Mouse (Mus musculus) ES-E14 (cell line): ENCODE data around the gene BC005624. TPM values are rescaled to one million over a fixed set of nuclear protein-coding genes. Genes with fewer than 3 reads are reported as not detected.

ENCODE experiments used
- DNase-seq: peaks from one replicate; pipeline ENCODE4 v3.0.0-alpha.2; 2013; ENCODE audit warnings: low read depth, low spot score
- H3K27ac ChIP-seq: 2 replicates; pipeline ENCODE4 v1.5.1; 2012; ENCODE audit warnings: low read depth, mild to moderate bottlenecking, low read length, moderate library complexity, mixed read lengths; ENCODE audit not compliant: poor library complexity, insufficient read depth, severe bottlenecking
- H3K36me3 ChIP-seq: 2 replicates; pipeline ENCODE4 v1.6.1; 2012; ENCODE audit warnings: mild to moderate bottlenecking, low read length, moderate library complexity, mixed read lengths; ENCODE audit not compliant: control insufficient read depth, poor library complexity, insufficient read depth, severe bottlenecking
- H3K4me1 ChIP-seq, 2 experiments: fragments of 150-350 bp in 1 of 2; sonication (generic) in 1 of 2; 2 replicates each; pipeline ENCODE4 v1.6.1; 2012; ENCODE audit warnings: low read length in 2 of 2, mild to moderate bottlenecking in 1 of 2, mixed read lengths in 1 of 2; ENCODE audit not compliant: control insufficient read depth in 2 of 2, insufficient read depth in 2 of 2, poor library complexity in 1 of 2
- H3K4me3 ChIP-seq, 2 experiments: fragments of 150-350 bp in 1 of 2; sonication (generic) in 1 of 2; 2 replicates each; pipeline ENCODE4 v1.5.1; 2012; ENCODE audit warnings: low read length in 2 of 2, low read depth in 1 of 2, mild to moderate bottlenecking in 1 of 2, mixed read lengths in 1 of 2; ENCODE audit not compliant: insufficient read depth in 1 of 2, poor library complexity in 1 of 2, severe bottlenecking in 1 of 2
- H3K9ac ChIP-seq: 2 replicates; pipeline ENCODE4 v1.6.1; 2012; ENCODE audit warnings: low read depth, mild to moderate bottlenecking, low read length, mixed read lengths; ENCODE audit not compliant: poor library complexity, insufficient read depth, severe bottlenecking
- H3K9me3 ChIP-seq: fragments of 150-350 bp; sonication (generic); 2 replicates; pipeline ENCODE4 v1.6.1; 2012; ENCODE audit warnings: low read depth, mild to moderate bottlenecking, low read length; ENCODE audit not compliant: control insufficient read depth, insufficient read depth
- CHD2 ChIP-seq: IDR thresholded peaks from 2 replicates; pipeline ENCODE4 v1.6.1; 2014; ENCODE audit warnings: mild to moderate bottlenecking, low read depth, low read length, inconsistent platforms
- HCFC1 ChIP-seq: IDR thresholded peaks from 2 replicates; pipeline ENCODE4 v1.6.1; 2012; ENCODE audit warnings: low read length, inconsistent platforms, borderline replicate concordance; ENCODE audit not compliant: insufficient read depth
- MAFK ChIP-seq: IDR thresholded peaks from 2 replicates; pipeline ENCODE4 v1.6.1; 2014; ENCODE audit warnings: mild to moderate bottlenecking, low read depth, low read length, inconsistent platforms; ENCODE audit not compliant: insufficient read depth
- ZC3H11A ChIP-seq: IDR thresholded peaks from 2 replicates; pipeline ENCODE4 v1.6.1; 2012; ENCODE audit warnings: low read depth, mild to moderate bottlenecking, inconsistent platforms, low read length, borderline replicate concordance
- ZNF384 ChIP-seq: IDR thresholded peaks from 2 replicates; pipeline ENCODE4 v1.6.1; 2012; ENCODE audit warnings: low read depth, low read length, inconsistent platforms
- in situ Hi-C, 2 experiments: fragments of 600-800 bp; cut with MboI; formaldehyde crosslinking; loops; one replicate each; pipeline ENCODE4 v1.15.1; 2025; ENCODE audit warnings: low sequenced_read_pairs in 2 of 2, inconsistent platforms in 1 of 2; ENCODE audit not compliant: unreplicated experiment in 2 of 2
- total RNA-seq: library from RNA; depleted of rRNA; stranded (reverse); fragments of 300-350 nt; gene quantifications from 2 replicates; pipeline ENCODE4 v1.2.3, GENCODE M21; 2012

Gene BC005624
- total RNA-seq, 1 experiment = 36.6 TPM

DNA sequence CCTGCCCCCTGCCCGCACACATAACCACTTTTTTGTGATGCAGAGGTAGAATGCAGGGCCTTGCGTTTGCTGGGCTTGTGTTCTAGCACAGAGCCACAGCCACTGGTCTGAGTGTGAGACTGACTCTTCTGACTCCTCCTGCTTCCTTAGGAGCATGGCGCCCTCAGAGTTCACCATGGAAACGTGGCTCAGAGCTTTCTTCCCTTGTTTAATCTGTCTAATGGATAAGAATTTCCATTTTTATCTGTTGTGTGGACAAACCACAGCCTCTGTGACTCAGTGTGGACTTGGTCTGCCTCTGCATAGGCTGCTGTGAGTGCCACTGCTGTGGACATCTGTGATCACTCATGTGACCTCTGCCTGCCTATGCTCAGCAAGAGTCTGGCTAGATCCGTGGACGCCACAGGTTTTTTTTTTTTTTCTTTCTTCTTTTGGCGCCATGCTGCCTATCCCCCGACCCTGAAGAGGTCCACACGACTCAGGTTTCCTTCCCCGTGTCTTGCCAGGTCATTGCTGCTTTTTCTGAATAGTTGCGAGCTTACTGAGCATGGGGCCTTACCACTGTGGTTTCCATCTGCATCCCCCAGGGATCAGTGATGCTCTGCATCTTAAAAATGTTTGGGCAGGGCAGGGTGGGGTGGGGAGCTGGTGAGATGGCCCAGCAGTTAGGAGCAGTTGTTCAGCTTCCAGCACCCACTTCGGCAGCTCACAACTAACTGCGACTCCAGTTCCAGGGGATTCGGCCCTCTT, 31.5 kb upstream of the BC005624 start:
- H3K36me3 ChIP-seq = no peaks in the 10 kb centered on the region
- TF ChIP-seq ZNF384 = no peak
- TF ChIP-seq MAFK = no peak
- TF ChIP-seq HCFC1 = no peak
- no peak for TF ChIP-seq CHD2
- no peak for TF ChIP-seq ZC3H11A
- H3K9me3 ChIP-seq = no peaks in the 10 kb centered on the region
- no peak overlapping the region for H3K4me3 ChIP-seq
- no peak overlapping the region for H3K27ac ChIP-seq
- H3K4me1 ChIP-seq = no peaks in the 10 kb centered on the region; a peak in 1 of 4 replicates
- DNase-seq = no peak
- no peak overlapping the region for H3K9ac ChIP-seq
- in situ Hi-C loops = no loop called here

DNA sequence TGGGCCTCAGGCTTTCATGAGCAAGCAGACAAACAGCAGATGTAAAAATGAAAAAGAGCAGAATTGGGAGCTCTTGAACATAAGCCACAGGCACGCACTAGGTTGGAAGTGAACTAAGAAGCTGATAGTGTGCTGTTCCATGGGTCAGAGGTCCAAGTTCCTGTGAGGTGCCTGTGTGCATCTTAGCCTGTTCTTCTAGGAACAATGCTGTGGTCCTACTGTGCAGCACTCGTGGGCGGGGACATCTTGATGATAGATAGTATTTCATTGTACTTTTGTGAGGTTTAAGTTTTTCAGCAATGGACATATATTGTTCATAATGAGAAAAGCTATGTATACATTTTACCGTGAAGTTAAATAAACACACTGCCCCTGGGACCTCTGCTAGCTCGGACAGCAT, 25.2 kb upstream of the BC005624 start:
- Histone ChIP-seq H3K4me1 (peaks cover 0 to 2% of the 10 kb centered on the region in 2 experiments; a peak in 1 of 4 replicates), H3K9ac (no peak overlapping the region), H3K27ac (no peak overlapping the region), H3K9me3 (no peaks in the 10 kb centered on the region), H3K36me3 (no peaks in the 10 kb centered on the region), H3K4me3 (no peak overlapping the region)
- no peak for DNase-seq
- no peak for TF ChIP-seq ZNF384
- no peak for TF ChIP-seq CHD2
- no peak for TF ChIP-seq MAFK
- TF ChIP-seq HCFC1 = no peak
- TF ChIP-seq ZC3H11A = no peak
- in situ Hi-C loops = no loop called here

DNA sequence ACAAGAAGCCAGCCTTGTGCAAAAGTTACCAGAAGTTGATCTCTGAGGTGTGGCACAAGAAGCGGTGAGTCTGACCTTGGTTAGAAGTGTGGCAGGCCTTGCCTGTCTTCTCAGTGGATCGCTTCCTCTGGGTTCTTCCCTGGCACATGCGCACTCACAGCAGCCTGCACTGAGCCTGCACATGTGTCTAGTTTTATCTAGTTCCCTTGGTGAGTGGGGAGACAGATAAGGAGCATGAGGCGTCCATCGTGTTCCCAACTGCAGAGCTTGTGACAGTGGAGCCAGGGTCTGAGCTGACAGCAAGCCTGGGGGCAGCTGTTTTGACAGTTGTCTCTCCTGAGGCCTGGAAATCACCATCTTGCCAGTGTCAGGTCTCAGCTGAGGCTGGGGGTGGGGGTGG, 24.4 kb upstream of the BC005624 start:
- Histone ChIP-seq H3K27ac (no peak overlapping the region), H3K9me3 (no peaks in the 10 kb centered on the region), H3K36me3 (no peaks in the 10 kb centered on the region), H3K4me1 (peaks cover 0 to 2% of the 10 kb centered on the region in 2 experiments; a peak in 1 of 4 replicates), H3K9ac (no peak overlapping the region), H3K4me3 (no peak overlapping the region)
- TF ChIP-seq ZC3H11A (no peak), CHD2 (no peak), MAFK (no peak), HCFC1 (no peak), ZNF384 (no peak)
- in situ Hi-C loops = no loop called here
- DNase-seq = no peak

DNA sequence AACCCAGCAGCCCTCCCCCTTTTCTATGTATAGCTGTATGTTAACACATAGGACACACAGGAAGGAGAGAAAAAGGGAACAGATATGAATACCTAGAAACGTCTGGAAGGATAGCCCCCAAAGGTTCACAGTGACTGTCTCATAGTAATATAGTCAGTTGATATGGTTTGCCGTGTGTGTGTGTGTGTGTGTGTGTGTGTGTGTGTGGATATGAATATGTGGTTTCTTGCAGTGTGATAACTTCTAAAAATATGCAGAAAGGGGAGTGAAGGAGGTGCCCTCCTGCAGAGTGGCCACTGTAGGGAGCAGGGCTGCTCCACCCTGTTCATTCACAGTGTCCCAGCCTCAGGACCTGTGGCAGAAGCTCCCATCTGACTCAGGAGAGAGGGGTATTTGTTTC, 23.5 kb upstream of the BC005624 start:
- Histone ChIP-seq H3K27ac (no peak overlapping the region), H3K36me3 (no peaks in the 10 kb centered on the region), H3K4me1 (peaks cover 0 to 2% of the 10 kb centered on the region in 2 experiments; a peak in 1 of 4 replicates), H3K4me3 (no peak overlapping the region), H3K9ac (no peak overlapping the region), H3K9me3 (no peaks in the 10 kb centered on the region)
- TF ChIP-seq ZNF384 = no peak
- TF ChIP-seq ZC3H11A = no peak
- no peak for TF ChIP-seq HCFC1
- TF ChIP-seq MAFK = no peak
- no peak for TF ChIP-seq CHD2
- in situ Hi-C loops = no loop called here
- DNase-seq = no peak

DNA sequence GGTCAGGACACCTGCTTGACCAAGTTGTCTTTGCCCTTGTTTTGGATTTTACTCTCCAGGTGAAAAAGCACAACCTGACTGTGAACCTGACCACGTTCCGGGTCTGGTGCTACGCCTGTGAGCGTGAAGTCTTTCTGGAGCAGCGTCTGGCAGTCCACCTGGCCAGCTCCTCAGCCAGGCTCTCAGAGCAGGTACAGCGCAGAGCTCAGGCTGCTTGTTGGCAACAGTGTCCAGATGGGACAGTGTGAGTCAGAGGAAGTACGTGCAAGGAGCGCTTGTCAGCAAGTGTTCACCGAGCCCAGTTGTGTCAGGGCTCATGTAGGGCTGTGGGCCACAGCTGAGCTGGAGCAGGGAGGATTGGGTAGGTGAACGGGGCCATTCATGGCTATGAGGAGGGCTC, 20.9 kb upstream of the BC005624 start:
- Histone ChIP-seq H3K4me3 (no peak overlapping the region), H3K9me3 (no peaks in the 10 kb centered on the region), H3K4me1 (peaks cover 0 to 2% of the 10 kb centered on the region in 2 experiments; a peak in 1 of 4 replicates), H3K27ac (no peak overlapping the region), H3K36me3 (no peaks in the 10 kb centered on the region; the same call in 1 of the 2 replicates), H3K9ac (no peak overlapping the region)
- TF ChIP-seq ZC3H11A (no peak), ZNF384 (no peak), CHD2 (no peak), HCFC1 (no peak), MAFK (no peak)
- DNase-seq = no peak
- in situ Hi-C loops = no loop called here
